Mouse (Mus musculus) lung, embryonic 16.5 days (tissue): Measurements from ENCODE around the gene Cd79a. TPM values are rescaled to one million over a fixed set of nuclear protein-coding genes. Genes with fewer than 3 reads are reported as not detected.
"Not testable (repeated sequence)": the region's sequence is repeated elsewhere in the genome, so short reads cannot be mapped to it uniquely, and the experiment has no call there.

Experiments used
- ATAC-seq: fragments of 200-750 bp; cut with Nextera tagmentation; 2 replicates; pipeline ENCODE4 v1.8.0; 2017; ENCODE audit warnings: low read depth, mild to moderate bottlenecking, moderate library complexity
- H3K27ac ChIP-seq: fragments of 300-500 bp; sonication (generic); 2 replicates; pipeline ENCODE4 v1.5.1; 2014; ENCODE audit warnings: mild to moderate bottlenecking, control low read depth, low read length
- H3K27me3 ChIP-seq: fragments of 300-500 bp; sonication (generic); 2 replicates; pipeline ENCODE4 v1.6.1; 2014; ENCODE audit warnings: low read depth, low read length, mixed read lengths; ENCODE audit not compliant: control insufficient read depth, insufficient read depth
- H3K36me3 ChIP-seq: fragments of 300-500 bp; sonication (generic); 2 replicates; pipeline ENCODE4 v1.6.1; 2014; ENCODE audit warnings: low read length; ENCODE audit not compliant: control insufficient read depth, insufficient read depth
- H3K4me1 ChIP-seq: fragments of 300-500 bp; sonication (generic); replicated peaks from 2 replicates; pipeline ENCODE4 v1.6.1; 2014; ENCODE audit warnings: low read length, mixed read lengths; ENCODE audit not compliant: control insufficient read depth, insufficient read depth
- H3K4me2 ChIP-seq: fragments of 300-500 bp; sonication (generic); 2 replicates; pipeline ENCODE4 v1.6.1; 2014; ENCODE audit warnings: low read depth, low read length, control low read depth
- H3K4me3 ChIP-seq: fragments of 300-500 bp; sonication (generic); 2 replicates; pipeline ENCODE4 v1.5.1; 2014; ENCODE audit warnings: mild to moderate bottlenecking, low read length, control low read depth
- H3K9ac ChIP-seq: fragments of 300-500 bp; sonication (generic); 2 replicates; pipeline ENCODE4 v1.6.1; 2014; ENCODE audit warnings: low read length, control low read depth
- H3K9me3 ChIP-seq: fragments of 300-500 bp; sonication (generic); 2 replicates; pipeline ENCODE4 v1.6.1; 2016; ENCODE audit warnings: low read length; ENCODE audit not compliant: control insufficient read depth
- WGBS: fragments of 180-500 bp; shearing (Covaris S2); extraction: QIAGEN DNeasy Blood & Tissue Kit; methylation state at CpG from one replicate; pipeline ENCODE4 v1.1.7; 2014; 5-methylcytosine and 5-hydroxymethylcytosine counted together
- polyA plus RNA-seq: library from polyadenylated mRNA; unstranded; fragments of >200 nt; fragmentation: Nextera tagmentation; extraction: Ambion mirVana; gene quantifications from 2 replicates; pipeline ENCODE4 v1.2.1, GENCODE M21; 2015

Cd79a gene
- polyA plus RNA-seq, 1 experiment from 2014 or later: 0.78 TPM

DNA sequence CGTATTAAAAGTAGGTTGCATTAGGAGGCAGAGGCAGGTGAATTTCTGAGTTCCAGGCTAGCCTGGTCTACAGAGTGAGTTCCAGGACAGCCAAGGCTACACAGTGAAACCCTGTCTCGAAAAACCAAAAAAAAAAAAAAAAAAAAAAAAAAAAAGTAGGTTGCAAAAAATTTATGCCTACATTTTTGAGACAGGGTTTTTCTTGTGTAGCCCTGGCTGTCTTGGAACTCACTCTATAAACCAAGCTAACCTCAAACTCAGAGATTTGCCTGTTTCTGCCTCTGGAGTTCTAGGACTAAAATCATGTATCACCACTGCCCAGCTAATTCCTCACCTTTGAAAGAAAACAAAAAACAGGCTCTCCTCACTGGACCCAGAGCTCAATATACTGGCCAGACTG, 1.4 kb upstream of the Cd79a start:
- not testable (repeated sequence) for H3K9ac ChIP-seq, H3K4me1 ChIP-seq, H3K4me3 ChIP-seq, H3K36me3 ChIP-seq, H3K9me3 ChIP-seq, H3K27me3 ChIP-seq, ATAC-seq, H3K4me2 ChIP-seq, H3K27ac ChIP-seq
- 73% methylated on average over 2 of the region's 2 CpGs for WGBS

DNA sequence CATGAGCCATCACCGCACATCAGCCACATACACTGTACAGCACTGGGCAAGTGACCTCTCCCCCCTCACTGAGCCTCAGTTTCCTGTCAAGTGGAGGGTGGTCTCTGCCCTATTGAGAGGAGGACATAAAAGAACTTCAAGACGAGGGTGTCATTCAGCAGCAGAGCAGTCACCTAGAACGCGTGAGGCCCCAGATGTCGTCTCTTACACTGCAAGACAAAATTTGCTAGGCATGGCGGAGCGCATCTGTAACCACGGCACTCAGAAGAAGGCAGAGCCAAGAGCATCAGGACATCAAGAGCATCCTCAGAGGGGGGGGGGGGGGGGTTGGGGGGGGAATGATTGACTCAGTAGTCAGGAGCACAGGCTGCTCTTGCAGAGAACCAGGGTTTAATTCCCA, 912 bp upstream of the Cd79a start:
- no peak overlapping the region for H3K4me2 ChIP-seq
- H3K27me3 ChIP-seq: no peaks in the 10 kb centered on the region
- no peaks in the 10 kb centered on the region for H3K9me3 ChIP-seq
- no peak overlapping the region for H3K27ac ChIP-seq
- no peak for ATAC-seq
- 82% methylated on average over 8 of the region's 8 CpGs for WGBS
- no peaks in the 10 kb centered on the region for H3K4me1 ChIP-seq
- no peak overlapping the region for H3K9ac ChIP-seq
- no peaks in the 10 kb centered on the region for H3K36me3 ChIP-seq
- H3K4me3 ChIP-seq: no peak overlapping the region

DNA sequence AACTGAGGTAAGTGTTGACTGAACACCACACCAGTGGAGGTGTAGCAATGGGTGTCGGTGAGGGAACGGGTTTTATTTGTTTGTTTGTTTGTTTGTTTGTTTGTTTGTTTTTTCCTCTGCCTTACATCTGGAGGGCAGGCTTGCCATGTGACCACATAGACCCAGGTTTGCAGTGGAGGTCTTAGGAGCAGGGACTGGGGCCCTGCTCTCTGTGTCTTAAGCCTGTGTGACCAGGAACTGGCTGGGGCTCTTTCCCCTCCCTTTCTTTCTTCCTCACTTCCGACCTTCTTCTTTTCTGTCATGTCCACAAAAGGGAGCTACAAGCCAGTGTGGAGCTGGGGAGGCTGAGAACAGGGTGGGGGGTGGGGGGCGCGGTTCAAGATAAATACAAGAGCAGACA, 778 bp downstream of the Cd79a start:
- Histone ChIP-seq H3K27me3 (no peaks in the 10 kb centered on the region), H3K27ac (no peak overlapping the region), H3K4me2 (no peak overlapping the region), H3K9ac (no peak overlapping the region), H3K36me3 (no peaks in the 10 kb centered on the region), H3K9me3 (no peaks in the 10 kb centered on the region), H3K4me3 (no peak overlapping the region), H3K4me1 (peaks cover 8% of the 10 kb centered on the region; the same call in 1 of the 2 replicates)
- no peak for ATAC-seq
- 65% methylated on average over 5 of the region's 5 CpGs for WGBS

DNA sequence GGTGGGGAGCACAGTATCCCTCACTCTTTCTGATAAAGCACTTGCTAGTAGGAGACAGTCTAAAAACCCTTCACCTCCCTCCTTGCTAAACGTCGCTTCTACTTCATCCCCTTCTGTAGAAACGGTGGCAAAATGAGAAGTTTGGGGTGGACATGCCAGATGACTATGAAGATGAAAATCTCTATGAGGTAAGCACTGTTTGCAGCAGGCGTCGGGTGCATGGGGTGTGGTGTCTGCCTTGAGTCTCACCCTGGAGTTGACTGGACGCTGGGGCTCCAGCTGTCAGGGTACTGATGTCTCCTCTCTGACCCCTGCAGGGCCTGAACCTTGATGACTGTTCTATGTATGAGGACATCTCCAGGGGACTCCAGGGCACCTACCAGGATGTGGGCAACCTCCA, 3.9 kb downstream of the Cd79a start:
- WGBS: 65% methylated on average over 6 of the region's 6 CpGs
- ATAC-seq: no peak

DNA sequence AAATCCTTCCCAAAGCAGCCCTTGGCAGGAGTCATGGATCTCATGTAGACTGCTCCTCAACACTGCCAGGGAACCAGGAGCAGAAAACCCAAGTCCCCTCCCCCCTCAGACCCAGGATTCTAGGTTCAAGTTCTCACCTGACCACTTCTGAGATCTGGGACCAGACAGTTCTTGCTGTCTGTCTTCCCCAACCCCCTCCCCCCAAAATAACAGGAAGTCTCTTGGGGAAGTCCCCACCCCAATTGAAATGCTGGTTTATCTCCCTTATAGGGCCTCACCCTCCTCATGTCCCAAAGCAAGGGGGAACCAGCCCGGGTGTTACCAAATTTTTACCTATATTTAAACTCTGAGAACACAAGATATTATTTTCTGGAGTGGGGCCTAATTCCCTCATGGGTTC, 4.7 kb downstream of the Cd79a start:
- Histone ChIP-seq H3K4me3 (peak overlapping the region; percentile 86), H3K4me2 (peak overlapping the region; percentile 76; the same call in 1 of the 2 replicates), H3K9me3 (no peaks in the 10 kb centered on the region), H3K27me3 (no peaks in the 10 kb centered on the region), H3K9ac (peak overlapping the region; percentile 91), H3K4me1 (peaks cover 30% of the 10 kb centered on the region), H3K27ac (peak overlapping the region; percentile 95), H3K36me3 (no peaks in the 10 kb centered on the region)
- WGBS: 34% methylated on average over 1 of the region's 1 CpGs
- ATAC-seq: no peak

More for the DNA sequence above, 3.9 kb downstream of the Cd79a start:
- Histone ChIP-seq H3K4me3 (no peak overlapping the region), H3K4me1 (peaks cover 23% of the 10 kb centered on the region; the same call in 1 of the 2 replicates), H3K9me3 (no peaks in the 10 kb centered on the region), H3K36me3 (no peaks in the 10 kb centered on the region), H3K9ac (no peak overlapping the region), H3K4me2 (no peak overlapping the region), H3K27ac (no peak overlapping the region), H3K27me3 (no peaks in the 10 kb centered on the region)

DNA sequence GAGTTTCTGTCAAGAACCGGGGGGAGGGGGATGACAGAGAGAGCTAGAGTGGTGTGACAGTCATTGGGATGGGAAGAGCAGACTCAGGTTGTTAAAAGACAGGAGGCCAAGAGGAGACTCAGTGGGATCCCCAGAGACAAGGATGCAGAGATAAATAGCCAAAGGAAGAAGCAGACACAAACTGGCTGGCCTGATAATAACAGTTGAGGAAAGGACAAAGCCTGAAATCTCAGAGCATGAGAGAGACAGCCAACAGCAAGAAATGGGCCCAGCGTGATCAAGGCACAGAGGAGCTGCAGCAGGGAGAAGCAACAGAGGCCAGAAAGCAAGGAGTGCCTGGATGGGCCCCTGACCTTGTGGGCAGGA, 5.1 kb downstream of the Cd79a start:
- Histone ChIP-seq H3K9ac (peak overlapping the region; percentile 91), H3K4me1 (peaks cover 34% of the 10 kb centered on the region), H3K4me2 (peak overlapping the region; percentile 76), H3K36me3 (no peaks in the 10 kb centered on the region), H3K27me3 (no peaks in the 10 kb centered on the region), H3K9me3 (no peaks in the 10 kb centered on the region), H3K4me3 (peak overlapping the region; percentile 86), H3K27ac (peak overlapping the region; percentile 95)
- no peak for ATAC-seq
- 41% methylated on average over 2 of the region's 2 CpGs for WGBS

DNA sequence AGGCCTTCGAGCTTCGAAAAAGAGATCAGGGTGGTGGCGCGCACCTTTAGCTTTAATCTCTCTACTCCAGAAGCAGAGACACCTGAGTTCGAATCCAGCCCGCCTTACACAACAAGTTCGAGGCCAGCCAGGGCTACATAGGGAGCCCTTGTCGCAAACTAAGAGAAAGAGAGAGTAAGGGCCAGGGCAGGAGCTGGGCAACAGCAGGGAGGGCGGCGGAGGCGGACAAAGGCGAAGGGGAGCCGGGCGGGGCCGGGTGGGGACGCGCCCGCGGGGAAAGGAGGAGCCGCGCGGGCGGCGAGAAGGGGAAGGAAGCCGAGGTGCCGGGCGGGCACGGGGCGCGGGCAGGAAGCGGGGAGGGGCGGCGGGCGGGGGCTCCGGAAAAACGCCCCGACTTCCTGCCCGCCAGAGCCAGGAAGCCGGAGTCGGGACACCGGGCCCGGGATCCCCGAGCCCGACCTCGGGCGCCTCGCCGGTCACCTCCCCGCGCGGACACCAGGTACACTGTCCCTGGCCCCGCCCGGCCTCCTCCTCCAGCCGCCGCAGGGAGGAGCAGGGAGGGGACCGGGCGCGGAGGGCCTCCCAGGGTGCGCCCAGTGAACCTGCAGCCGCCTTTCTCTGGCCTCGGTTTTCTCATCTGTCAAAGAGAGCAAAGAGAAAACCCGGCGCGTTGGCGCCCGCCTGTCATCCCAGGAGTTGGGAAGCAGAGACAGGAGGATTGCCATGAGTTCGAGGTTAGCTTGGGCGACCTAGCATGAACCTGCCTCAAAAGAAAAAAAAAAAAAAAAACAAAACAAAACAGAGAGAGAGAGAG, 5.7 kb downstream of the Cd79a start, which contains the start of gene Arhgef1:
Arhgef1 (plus strand) TSS at position 283 of the 814 bp plus-strand sequence.
- Histone ChIP-seq H3K36me3 (no peaks in the 10 kb centered on the region), H3K4me3 (peak within 1 kb of the TSS; percentile 86), H3K4me2 (peak within 1 kb of the TSS; percentile 76), H3K27ac (peak within 1 kb of the TSS; percentile 95), H3K27me3 (no peaks in the 10 kb centered on the region), H3K9ac (peak within 1 kb of the TSS; percentile 91), H3K4me1 (peaks cover 36% of the 10 kb centered on the region), H3K9me3 (no peaks in the 10 kb centered on the region)
- 5% methylated on average over 25 of the region's 68 CpGs for WGBS
- peak; percentile 29 for ATAC-seq

DNA sequence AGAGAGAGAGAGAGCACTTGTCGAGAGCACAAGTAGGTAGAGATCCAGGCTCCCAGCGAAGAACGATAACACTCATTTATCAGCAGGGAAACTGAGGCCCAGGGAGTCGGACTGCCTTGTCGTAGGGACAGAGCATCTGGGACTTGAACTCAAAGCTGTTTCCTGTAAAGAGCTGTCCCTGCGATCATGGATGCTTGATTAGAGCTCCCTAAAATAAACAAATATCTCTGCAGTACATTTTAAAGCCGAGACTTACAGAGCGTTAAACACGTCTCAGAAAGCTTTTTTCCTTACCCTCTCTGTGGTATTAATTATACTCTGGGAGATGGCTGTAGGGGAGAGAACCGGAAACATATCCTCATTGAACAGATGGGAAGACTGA, 6.3 kb downstream of the Cd79a start:
- ATAC-seq: no peak
- Histone ChIP-seq H3K9ac (peak overlapping the region; percentile 91), H3K27ac (peak overlapping the region; percentile 95), H3K9me3 (no peaks in the 10 kb centered on the region), H3K27me3 (no peaks in the 10 kb centered on the region), H3K4me3 (peak overlapping the region; percentile 86), H3K4me2 (peak overlapping the region; percentile 76), H3K4me1 (peaks cover 36% of the 10 kb centered on the region), H3K36me3 (no peaks in the 10 kb centered on the region; the same call in 1 of the 2 replicates)
- 17% methylated on average over 10 of the region's 10 CpGs for WGBS

DNA sequence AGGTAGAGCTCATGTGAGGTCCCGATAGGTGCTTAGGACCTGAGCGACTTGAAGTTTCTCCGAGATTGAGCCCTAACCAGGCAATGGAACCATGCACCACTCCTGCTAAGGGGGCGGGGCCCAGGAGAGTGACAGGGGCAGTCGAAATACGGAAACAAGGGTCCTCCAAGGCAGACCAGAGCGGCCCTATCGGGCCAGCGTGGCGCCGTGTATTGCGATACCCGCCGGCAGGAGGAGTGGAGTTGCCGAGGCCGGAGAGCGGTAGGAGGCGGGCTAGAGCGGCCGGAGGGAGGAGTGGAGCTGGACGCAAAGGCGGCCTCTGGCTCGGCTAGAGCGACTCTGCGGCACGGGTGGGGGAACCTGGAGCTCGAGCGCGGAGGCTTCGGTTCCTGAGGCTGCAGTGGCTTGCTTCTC, 6.9 kb downstream of the Cd79a start:
- WGBS: under 1% methylated on average over 29 of the region's 30 CpGs
- Histone ChIP-seq H3K4me3 (peak overlapping the region; percentile 86), H3K36me3 (peaks cover 3% of the 10 kb centered on the region), H3K27me3 (no peaks in the 10 kb centered on the region), H3K27ac (peak overlapping the region; percentile 95), H3K4me1 (peaks cover 36% of the 10 kb centered on the region), H3K9ac (peak overlapping the region; percentile 91), H3K4me2 (peak overlapping the region; percentile 76), H3K9me3 (no peaks in the 10 kb centered on the region)
- ATAC-seq: peak; percentile 95
